Mouse (Mus musculus): ENCODE measurements around the gene Fetub. TPM values are rescaled to one million over a fixed set of nuclear protein-coding genes. Genes with fewer than 3 reads are reported as not detected.
"Not testable (repeated sequence)": the region's sequence is repeated elsewhere in the genome, so short reads cannot be mapped to it uniquely, and the experiment has no call there.

Fetub gene
- polyA plus RNA-seq, 1 experiment from 2014 or later: not detected

DNA sequence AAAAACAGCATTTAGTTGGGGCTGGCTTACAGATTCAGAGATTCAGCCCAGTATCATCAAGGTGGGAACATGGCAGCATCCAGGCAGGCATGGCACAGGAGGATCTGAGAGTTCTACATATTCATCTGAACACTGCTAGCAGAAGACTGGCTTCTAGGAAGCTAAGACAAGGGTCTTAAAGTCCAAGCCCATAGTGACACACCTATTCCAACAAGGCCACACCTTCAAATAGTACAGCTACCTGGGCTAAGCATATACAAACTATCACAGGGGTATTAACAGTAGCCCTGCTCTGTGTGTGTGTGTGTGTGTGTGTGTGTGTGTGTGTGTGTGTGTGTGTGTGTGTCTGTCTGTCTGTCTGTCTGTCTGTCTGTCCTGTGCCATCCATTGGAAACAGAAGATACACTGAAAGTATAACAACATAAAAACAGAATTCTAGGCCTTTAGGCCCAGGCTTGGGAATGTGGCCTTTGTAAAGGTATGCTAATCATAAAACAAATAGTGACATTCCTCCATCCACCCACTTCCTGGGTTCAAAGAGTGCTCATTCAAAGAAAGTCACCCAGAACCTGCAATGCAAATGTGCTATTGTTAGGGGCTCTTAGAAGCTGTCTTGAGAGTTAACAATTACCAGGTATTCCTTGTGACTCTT lies 23.8 kb downstream of the Fetub start:
- not testable (repeated sequence) for H3K4me2 ChIP-seq (ENCODE audit: low read depth); H3K9ac ChIP-seq (ENCODE audit: low read length); DNase-seq (ENCODE audit: low spot score); H3K4me3 ChIP-seq (ENCODE audit: low read depth, low read length); H3K27ac ChIP-seq (ENCODE audit: low read depth, low read length); H3K27me3 ChIP-seq (ENCODE audit: control insufficient read depth, insufficient read depth, low read length); H3K9me3 ChIP-seq (ENCODE audit: control insufficient read depth, low read length); H3K36me3 ChIP-seq (ENCODE audit: control insufficient read depth, insufficient read depth, low read length); ATAC-seq (ENCODE audit: insufficient read depth, low FRiP score, low TSS enrichment); H3K4me1 ChIP-seq (ENCODE audit: control insufficient read depth, insufficient read depth, low read length)

DNA sequence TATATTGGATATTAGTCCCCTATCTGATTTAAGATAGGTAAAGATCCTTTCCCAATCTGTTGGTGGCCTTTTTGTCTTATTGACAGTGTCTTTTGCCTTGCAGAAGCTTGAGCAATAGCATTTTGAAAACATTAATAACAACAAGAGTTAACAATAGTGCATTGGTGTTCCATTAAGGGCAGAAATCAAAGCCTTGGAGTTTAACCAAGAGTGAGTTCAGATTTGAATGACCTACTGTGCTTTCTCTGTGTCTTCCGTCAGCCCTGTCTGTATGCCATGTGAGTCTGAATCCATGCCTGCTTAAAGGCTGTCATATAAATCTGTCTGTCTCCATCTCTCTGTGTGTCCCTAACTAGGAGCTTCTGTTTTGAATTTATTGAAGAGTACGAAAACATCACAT lies 29.2 kb downstream of the Fetub start:
- H3K4me3 ChIP-seq (ENCODE audit: low read depth, low read length): no peak overlapping the region
- no peaks in the 10 kb centered on the region for H3K36me3 ChIP-seq (ENCODE audit: control insufficient read depth, insufficient read depth, low read length)
- no peak overlapping the region for H3K9ac ChIP-seq (ENCODE audit: low read length)
- DNase-seq (ENCODE audit: low spot score) (no peak), ATAC-seq (ENCODE audit: insufficient read depth, low FRiP score, low TSS enrichment) (no peak)
- H3K27ac ChIP-seq (ENCODE audit: low read depth, low read length): no peak overlapping the region
- H3K9me3 ChIP-seq (ENCODE audit: control insufficient read depth, low read length): no peaks in the 10 kb centered on the region
- no peaks in the 10 kb centered on the region for H3K4me1 ChIP-seq (ENCODE audit: control insufficient read depth, insufficient read depth, low read length)
- 78% methylated on average over 2 of the region's 2 CpGs for WGBS
- H3K27me3 ChIP-seq (ENCODE audit: control insufficient read depth, insufficient read depth, low read length): no peaks in the 10 kb centered on the region
- H3K4me2 ChIP-seq (ENCODE audit: low read depth): no peak overlapping the region

DNA sequence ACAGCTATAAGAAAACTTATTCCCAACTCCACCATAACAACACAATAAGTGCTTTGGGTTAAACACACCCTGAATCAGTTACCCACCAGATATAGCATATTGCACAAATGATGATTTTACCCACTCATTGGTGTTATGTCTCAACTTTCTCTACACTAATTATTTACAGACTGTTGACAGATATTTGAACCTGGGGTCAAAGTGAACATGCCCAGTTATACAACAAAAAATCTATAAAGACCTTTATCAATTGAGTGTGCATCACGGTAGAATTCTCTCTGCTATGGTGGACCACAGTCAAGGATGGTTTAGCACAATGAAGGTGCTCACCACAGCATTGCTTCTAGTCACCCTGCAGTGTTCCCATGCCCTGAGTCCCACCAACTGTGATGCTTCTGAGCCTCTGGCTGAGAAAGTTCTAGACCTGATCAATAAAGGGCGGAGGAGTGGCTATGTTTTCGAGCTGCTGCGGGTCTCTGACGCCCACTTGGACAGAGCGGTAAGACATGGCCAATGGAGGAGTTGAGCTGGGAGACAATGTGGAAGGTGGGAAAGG lies 32.8 kb downstream of the Fetub start, which contains the start of gene Hrg:
Gene Hrg, plus strand, starts transcription at position 233 of the 556 bp plus-strand sequence.
- H3K9ac ChIP-seq (ENCODE audit: low read length): no peak within 1 kb of the TSS
- no peak within 1 kb of the TSS for H3K4me3 ChIP-seq (ENCODE audit: low read depth, low read length)
- ATAC-seq (ENCODE audit: insufficient read depth, low FRiP score, low TSS enrichment) (no peak), DNase-seq (ENCODE audit: low spot score) (no peak)
- no peak within 1 kb of the TSS for H3K27ac ChIP-seq (ENCODE audit: low read depth, low read length)
- no peak within 1 kb of the TSS for H3K4me2 ChIP-seq (ENCODE audit: low read depth)
- H3K27me3 ChIP-seq (ENCODE audit: control insufficient read depth, insufficient read depth, low read length): no peaks in the 10 kb centered on the region
- 0 out of 2 replicates have a peak, but pooled peaks cover 4% of the 10 kb centered on the region for H3K4me1 ChIP-seq (ENCODE audit: control insufficient read depth, insufficient read depth, low read length)
- no peaks in the 10 kb centered on the region for H3K36me3 ChIP-seq (ENCODE audit: control insufficient read depth, insufficient read depth, low read length)
- 95% methylated on average over 6 of the region's 6 CpGs for WGBS
- no peaks in the 10 kb centered on the region for H3K9me3 ChIP-seq (ENCODE audit: control insufficient read depth, low read length)

- H3K9me3 ChIP-seq (ENCODE audit: control insufficient read depth, low read length): no peaks in the 10 kb centered on the region
- H3K27ac ChIP-seq (ENCODE audit: low read depth, low read length): no peak overlapping the region
- ATAC-seq (ENCODE audit: insufficient read depth, low FRiP score, low TSS enrichment) (no peak), DNase-seq (ENCODE audit: low spot score) (no peak)
- H3K27me3 ChIP-seq (ENCODE audit: control insufficient read depth, insufficient read depth, low read length): no peaks in the 10 kb centered on the region
- no peak overlapping the region for H3K9ac ChIP-seq (ENCODE audit: low read length)
- WGBS: 42% methylated on average over 4 of the region's 4 CpGs
- no peaks in the 10 kb centered on the region for H3K36me3 ChIP-seq (ENCODE audit: control insufficient read depth, insufficient read depth, low read length)
- no peak overlapping the region for H3K4me2 ChIP-seq (ENCODE audit: low read depth)
- H3K4me1 ChIP-seq (ENCODE audit: control insufficient read depth, insufficient read depth, low read length): 0 out of 2 replicates have a peak, but pooled peaks cover 7% of the 10 kb centered on the region
- H3K4me3 ChIP-seq (ENCODE audit: low read depth, low read length): no peak overlapping the region
These were observed 34.9 kb downstream of the Fetub start for GRCm38 (mm10) chr16:22953069-22953468.

- peak; percentile 74 for DNase-seq (ENCODE audit: low spot score)
- H3K4me1 ChIP-seq (ENCODE audit: control insufficient read depth, insufficient read depth, low read length): 0 out of 2 replicates have a peak, but pooled peaks cover 7% of the 10 kb centered on the region
- no peaks in the 10 kb centered on the region for H3K27me3 ChIP-seq (ENCODE audit: control insufficient read depth, insufficient read depth, low read length)
- H3K9ac ChIP-seq (ENCODE audit: low read length): no peak overlapping the region; the same call in 1 of the 2 replicates
- 34% methylated on average over 13 of the region's 13 CpGs for WGBS
- H3K9me3 ChIP-seq (ENCODE audit: control insufficient read depth, low read length): no peaks in the 10 kb centered on the region
- ATAC-seq (ENCODE audit: insufficient read depth, low FRiP score, low TSS enrichment): peak; percentile 79
- no peaks in the 10 kb centered on the region for H3K36me3 ChIP-seq (ENCODE audit: control insufficient read depth, insufficient read depth, low read length)
- H3K27ac ChIP-seq (ENCODE audit: low read depth, low read length): peak overlapping the region; percentile 53
- H3K4me2 ChIP-seq (ENCODE audit: low read depth): 0 out of 2 replicates have a peak overlapping the region, but pooled peaks have one; percentile 19
- H3K4me3 ChIP-seq (ENCODE audit: low read depth, low read length): no peak overlapping the region
These were observed 37.4 kb downstream of the Fetub start for GRCm38 (mm10) chr16:22955397-22956084.

- Histone ChIP-seq H3K27ac (ENCODE audit: low read depth, low read length) (peak overlapping the region; percentile 53), H3K4me3 (ENCODE audit: low read depth, low read length) (no peak overlapping the region), H3K27me3 (ENCODE audit: control insufficient read depth, insufficient read depth, low read length) (no peaks in the 10 kb centered on the region), H3K9me3 (ENCODE audit: control insufficient read depth, low read length) (no peaks in the 10 kb centered on the region), H3K4me1 (ENCODE audit: control insufficient read depth, insufficient read depth, low read length) (0 out of 2 replicates have a peak, but pooled peaks cover 7% of the 10 kb centered on the region), H3K9ac (ENCODE audit: low read length) (no peak overlapping the region; the same call in 1 of the 2 replicates), H3K36me3 (ENCODE audit: control insufficient read depth, insufficient read depth, low read length) (no peaks in the 10 kb centered on the region), H3K4me2 (ENCODE audit: low read depth) (0 out of 2 replicates have a peak overlapping the region, but pooled peaks have one; percentile 19)
- ATAC-seq (ENCODE audit: insufficient read depth, low FRiP score, low TSS enrichment) (peak; percentile 82), DNase-seq (ENCODE audit: low spot score) (no peak)
- 54% methylated on average over 11 of the region's 11 CpGs for WGBS
These were observed 37.9 kb downstream of the Fetub start for GRCm38 (mm10) chr16:22956085-22956439.

DNA sequence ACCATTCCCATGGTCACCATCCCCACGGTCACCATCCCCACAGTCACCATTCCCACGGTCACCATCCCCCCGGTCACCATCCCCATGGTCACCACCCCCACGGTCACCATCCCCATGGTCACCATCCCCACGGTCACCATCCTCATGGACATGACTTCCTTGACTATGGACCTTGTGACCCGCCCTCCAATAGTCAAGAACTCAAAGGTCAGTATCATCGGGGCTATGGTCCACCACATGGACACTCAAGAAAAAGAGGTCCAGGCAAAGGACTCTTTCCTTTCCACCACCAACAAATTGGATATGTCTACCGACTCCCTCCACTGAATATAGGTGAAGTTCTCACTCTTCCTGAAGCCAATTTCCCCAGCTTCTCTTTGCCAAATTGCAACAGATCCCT lies 42.9 kb downstream of the Fetub start:
- H3K9ac ChIP-seq (ENCODE audit: low read length): no peak overlapping the region
- H3K4me3 ChIP-seq (ENCODE audit: low read depth, low read length): no peak overlapping the region
- H3K4me1 ChIP-seq (ENCODE audit: control insufficient read depth, insufficient read depth, low read length): 0 out of 2 replicates have a peak, but pooled peaks cover under 1% of the 10 kb centered on the region
- no peaks in the 10 kb centered on the region for H3K27me3 ChIP-seq (ENCODE audit: control insufficient read depth, insufficient read depth, low read length)
- H3K27ac ChIP-seq (ENCODE audit: low read depth, low read length): no peak overlapping the region
- WGBS: 89% methylated on average over 8 of the region's 8 CpGs
- no peaks in the 10 kb centered on the region for H3K9me3 ChIP-seq (ENCODE audit: control insufficient read depth, low read length)
- no peak overlapping the region for H3K4me2 ChIP-seq (ENCODE audit: low read depth)
- DNase-seq (ENCODE audit: low spot score) (no peak), ATAC-seq (ENCODE audit: insufficient read depth, low FRiP score, low TSS enrichment) (no peak)
- H3K36me3 ChIP-seq (ENCODE audit: control insufficient read depth, insufficient read depth, low read length): no peaks in the 10 kb centered on the region

DNA sequence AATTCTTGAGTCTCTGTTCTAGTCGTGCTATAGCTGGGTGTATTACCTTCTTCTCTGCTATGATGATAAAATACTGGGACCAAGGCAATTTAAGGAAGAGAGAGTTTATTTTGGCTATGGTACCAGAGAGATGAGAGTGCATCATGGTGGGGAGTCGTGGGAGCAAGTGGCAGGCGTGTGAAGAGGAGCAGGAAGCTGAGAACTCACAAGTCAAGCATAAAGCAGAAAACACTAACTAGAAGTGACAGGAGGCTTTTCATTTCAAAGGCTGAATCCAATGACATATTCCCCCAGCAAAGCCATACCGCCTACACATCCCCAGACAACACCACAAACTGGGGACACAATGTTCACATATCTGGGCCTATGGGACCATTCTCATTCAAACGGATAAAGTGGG lies 44.1 kb downstream of the Fetub start:
- no peaks in the 10 kb centered on the region for H3K36me3 ChIP-seq (ENCODE audit: control insufficient read depth, insufficient read depth, low read length)
- no peak for ATAC-seq (ENCODE audit: insufficient read depth, low FRiP score, low TSS enrichment)
- H3K27ac ChIP-seq (ENCODE audit: low read depth, low read length): no peak overlapping the region

More for the DNA sequence above, 44.1 kb downstream of the Fetub start:
- no peaks in the 10 kb centered on the region for H3K27me3 ChIP-seq (ENCODE audit: control insufficient read depth, insufficient read depth, low read length)
- 87% methylated on average over 5 of the region's 5 CpGs for WGBS
- no peak for DNase-seq (ENCODE audit: low spot score)
- no peak overlapping the region for H3K9ac ChIP-seq (ENCODE audit: low read length)
- H3K4me3 ChIP-seq (ENCODE audit: low read depth, low read length): no peak overlapping the region
- H3K9me3 ChIP-seq (ENCODE audit: control insufficient read depth, low read length): no peaks in the 10 kb centered on the region
- no peak overlapping the region for H3K4me2 ChIP-seq (ENCODE audit: low read depth)
- H3K4me1 ChIP-seq (ENCODE audit: control insufficient read depth, insufficient read depth, low read length): no peaks in the 10 kb centered on the region
